Mouse (Mus musculus): ENCODE data around the gene Clec5a. TPM values are rescaled to one million over a fixed set of nuclear protein-coding genes. Genes with fewer than 3 reads are reported as not detected.

Clec5a gene
- total RNA-seq, 2 experiments from 2014 or later = 0.47 to 0.84 TPM

Other genes with a start within 250 kb of the Clec5a start
- gene E330009J07Rik, start 149.7 kb downstream of the Clec5a start, total RNA-seq (2021) = 10 to 100 TPM; 53.2 to 58.2 TPM
- under 1 TPM in 1 of 2 experiments, not detected in 1; 0.18 TPM for gene Wee2, start 146.7 kb downstream of the Clec5a start, total RNA-seq (2021)
- 10 to 100 TPM; 25.9 to 36.0 TPM for gene Ssbp1, start 114.5 kb downstream of the Clec5a start, total RNA-seq (2021)
- gene Tas2r137, start 94.6 kb downstream of the Clec5a start, total RNA-seq (2021) = under 1 TPM; 0.39 TPM
- not detected for gene Tas2r108, start 92.3 kb downstream of the Clec5a start, total RNA-seq (2021)
- not detected for gene Prss37, start 66.3 kb downstream of the Clec5a start, total RNA-seq (2021)
- not detected for gene Olfr461, start 30.8 kb downstream of the Clec5a start, total RNA-seq (2021)
- gene Olfr460, start 16.3 kb downstream of the Clec5a start, total RNA-seq (2021) = not detected
- not detected for gene Tas2r138, start 27.5 kb upstream of the Clec5a start, total RNA-seq (2021)
- gene Mgam, start 43.0 kb upstream of the Clec5a start, total RNA-seq (2021) = not detected

Measured in left cerebral cortex, postnatal 36 days (tissue).